Mouse (Mus musculus): Measurements from ENCODE around the gene Sphk1.

The Sphk1 gene

DNA sequence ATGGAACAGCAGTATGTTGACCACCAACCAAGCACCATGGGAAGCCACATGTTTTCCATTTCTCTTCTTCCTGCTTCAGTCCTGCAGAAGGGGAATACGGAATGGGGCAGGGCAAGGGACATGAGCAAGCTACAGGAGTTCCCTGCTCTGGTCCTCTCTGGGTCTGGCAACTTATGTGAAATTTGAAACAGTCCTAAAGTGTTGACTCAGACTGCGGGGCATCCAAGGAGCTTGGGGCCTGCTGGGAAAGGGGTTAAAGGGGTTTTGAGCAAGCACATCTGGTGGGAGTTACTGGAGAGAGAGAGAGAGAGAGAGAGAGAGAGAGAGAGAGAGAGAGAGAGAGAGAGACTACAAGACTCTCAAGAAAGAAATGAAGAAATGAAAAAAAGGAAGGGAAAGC is 22.0 kb upstream of the Sphk1 start:
- DNase-seq (ENCODE audit: low read depth), result no peak

DNA sequence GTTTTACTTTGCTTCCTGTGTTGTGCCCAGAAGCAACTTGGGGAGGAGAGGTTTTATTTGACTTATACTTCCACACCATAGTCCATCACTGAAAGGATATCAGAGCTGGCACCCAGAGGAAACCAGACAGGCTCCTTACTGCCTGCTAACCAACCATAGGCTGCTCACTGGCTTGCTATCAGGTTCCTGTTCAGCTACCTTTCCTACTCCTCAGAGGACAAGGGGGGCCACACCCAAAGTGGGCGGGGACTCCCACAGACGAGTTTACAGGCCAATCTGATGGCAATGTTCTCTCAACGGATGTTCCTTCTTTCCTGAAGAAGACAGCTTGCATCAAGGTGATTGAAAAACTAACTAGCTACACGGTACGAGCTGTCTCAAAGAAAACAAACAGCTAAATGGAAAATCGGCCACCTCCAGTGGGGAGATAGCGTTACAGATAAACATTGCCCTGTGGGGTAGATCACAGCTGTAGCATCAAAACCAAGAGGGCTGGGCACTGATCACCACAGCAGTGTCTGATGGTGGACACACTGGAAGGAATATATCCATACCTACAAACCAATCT is 19.3 kb upstream of the Sphk1 start:
- DNase-seq (ENCODE audit: low read depth), result no peak

DNA sequence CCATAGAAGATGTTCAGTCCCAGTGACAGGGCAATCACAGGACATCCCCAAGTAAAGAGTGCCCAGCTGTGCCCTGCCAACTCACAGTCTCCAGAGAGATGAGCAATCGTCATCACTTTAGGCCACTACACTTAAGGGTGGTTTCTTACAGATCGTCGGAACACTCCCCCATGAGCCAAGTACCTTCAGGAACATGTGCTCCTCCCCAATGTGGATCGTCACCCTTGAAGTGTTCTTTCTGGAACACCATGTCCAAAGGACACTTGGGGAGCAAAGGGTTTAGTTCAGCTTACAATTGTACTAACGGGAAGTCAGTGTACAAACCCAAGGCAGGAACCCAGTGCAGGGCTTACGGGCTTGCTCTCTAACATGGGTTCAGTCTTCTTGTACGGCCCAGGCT is 18.6 kb upstream of the Sphk1 start:
- DNase-seq (ENCODE audit: low read depth), result no peak

DNA sequence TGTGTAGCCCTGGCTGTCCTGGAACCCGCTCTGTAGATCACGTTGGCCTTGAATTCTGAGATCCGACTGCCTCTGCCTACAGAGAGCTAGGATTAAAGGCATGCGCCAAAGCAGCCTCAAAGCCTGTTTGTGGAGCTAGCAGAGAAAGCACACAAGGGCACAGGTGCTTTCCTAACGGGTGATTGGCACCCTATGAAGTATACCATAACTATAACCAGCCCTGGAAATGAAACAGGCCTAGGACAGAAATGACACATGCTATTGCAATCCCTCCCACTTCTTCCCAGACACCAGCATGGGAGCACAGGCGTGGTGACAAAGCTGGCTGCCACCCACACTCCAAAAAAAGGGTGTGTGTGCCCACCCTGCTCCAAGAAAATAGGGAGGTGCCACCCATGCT is 17.7 kb upstream of the Sphk1 start:
- no peak for DNase-seq (ENCODE audit: low read depth)

DNA sequence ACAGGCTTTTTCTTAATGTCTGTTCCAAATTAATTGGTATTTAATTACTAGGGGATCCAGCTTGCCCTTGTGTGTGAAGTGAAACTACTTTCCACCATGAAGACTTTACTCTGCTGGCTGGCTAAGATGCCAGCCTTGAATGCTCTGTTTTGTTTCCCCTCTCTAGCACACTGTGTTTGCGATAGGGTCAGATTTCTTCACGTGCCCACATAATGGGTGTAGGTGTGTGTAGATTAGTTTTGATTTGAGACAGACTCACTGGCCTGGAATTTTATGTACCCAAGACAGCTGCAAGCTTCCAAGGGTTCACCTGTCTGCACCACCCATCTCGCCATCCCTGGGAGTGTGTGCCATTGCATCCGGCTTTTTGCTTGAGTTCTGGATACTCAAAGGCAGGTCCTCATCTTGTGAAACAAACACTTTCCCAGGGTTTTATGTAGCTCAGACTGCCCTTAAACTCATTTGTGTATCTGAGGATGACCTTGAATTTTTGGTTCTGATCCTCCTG is 17.1 kb upstream of the Sphk1 start:
- DNase-seq (ENCODE audit: low read depth), result no peak

DNA sequence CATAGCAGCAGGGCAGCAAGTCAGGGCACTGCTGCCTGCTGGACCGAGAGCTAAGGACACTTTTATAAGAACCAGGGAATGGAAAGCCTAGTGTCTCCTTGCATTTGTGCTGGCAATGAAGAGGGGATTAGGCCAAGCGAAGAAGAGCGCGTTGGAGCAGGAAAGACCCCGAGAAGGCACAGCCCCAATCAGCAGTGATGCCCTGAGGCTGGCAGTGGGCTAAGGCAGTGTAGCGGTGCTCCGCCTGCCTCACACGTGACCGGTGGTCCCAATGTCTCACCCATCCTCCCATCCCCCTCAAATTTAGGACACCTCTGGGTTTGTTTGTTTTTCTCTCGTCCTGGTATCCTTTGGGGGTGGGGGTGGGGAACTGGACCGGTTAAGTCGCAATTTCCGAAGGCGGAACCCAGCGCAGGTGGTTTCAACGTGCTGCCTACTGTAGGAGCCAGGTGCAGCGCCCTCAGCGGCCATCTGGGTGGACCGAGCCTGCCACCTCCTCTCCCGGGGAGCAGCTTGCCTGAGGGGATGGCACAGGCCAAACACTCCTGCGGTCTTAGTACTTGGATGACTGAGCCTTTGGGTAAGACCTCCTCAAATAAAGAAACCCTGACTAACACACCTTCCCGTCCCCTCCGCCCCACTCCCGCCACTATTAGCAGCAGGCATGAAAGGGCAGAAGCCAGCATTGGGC is 15.2 kb upstream of the Sphk1 start:
- no peak for DNase-seq (ENCODE audit: low read depth)

DNA sequence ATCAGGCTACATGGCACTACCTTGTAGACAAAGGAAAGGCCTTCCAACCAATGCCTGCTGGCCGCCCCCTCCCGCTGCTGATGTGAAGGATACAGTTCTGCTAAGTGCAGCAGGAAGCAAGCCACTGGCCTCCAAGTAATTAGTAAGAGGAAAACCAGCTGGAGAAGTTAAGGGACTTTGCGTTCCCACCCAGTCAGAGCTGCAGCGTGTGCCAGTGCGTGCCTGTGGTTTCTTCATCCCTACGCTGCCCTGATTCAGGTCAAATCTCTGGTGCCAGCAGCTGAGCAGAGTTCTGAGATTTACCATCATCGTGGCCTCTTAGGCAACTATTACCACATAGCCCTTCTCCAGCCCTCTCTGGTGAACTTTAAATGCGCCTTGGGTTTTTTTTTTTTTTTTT is 12.2 kb upstream of the Sphk1 start:
- DNase-seq (ENCODE audit: low read depth), result no peak

DNA sequence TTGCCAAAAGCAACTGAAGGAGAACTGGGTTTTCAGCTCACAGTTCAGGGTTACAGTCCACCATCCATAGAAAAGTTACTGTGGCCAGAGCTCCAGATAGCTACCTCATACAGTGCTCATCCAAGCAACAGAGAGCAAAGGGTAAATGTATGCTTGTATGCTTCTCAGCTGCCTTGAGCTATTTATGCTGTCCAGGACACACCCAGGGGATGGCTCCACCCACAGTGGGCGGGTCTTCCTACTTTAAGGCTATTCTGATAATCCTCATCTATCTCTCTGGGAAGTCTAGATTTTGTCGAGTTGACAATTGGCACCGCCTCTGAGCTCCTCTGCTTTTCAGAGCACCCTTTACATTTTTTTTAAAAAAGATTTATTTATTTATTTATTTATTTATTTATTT is 9.6 kb upstream of the Sphk1 start:
- no peak for DNase-seq (ENCODE audit: low read depth)

DNA sequence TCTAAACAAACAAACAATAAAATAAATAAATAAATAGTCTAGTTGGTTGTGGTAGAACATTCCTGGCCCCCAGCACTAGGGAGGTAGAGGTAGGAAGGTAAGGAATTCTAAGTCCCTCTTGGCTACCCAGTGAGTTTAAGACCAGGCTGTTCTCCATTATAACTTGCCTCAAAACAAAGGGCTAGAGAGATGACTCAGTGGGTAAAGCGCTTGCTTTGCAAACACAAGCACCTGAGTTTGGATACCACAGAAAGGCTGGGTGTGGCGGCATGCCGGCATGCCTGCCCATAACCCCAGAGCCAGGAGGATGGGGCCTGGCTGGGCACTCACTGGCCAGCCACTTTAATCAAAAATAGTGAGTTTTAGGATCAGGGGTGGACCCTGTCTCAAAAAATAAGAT is 8.7 kb upstream of the Sphk1 start:
- no peak for DNase-seq (ENCODE audit: low read depth)

DNA sequence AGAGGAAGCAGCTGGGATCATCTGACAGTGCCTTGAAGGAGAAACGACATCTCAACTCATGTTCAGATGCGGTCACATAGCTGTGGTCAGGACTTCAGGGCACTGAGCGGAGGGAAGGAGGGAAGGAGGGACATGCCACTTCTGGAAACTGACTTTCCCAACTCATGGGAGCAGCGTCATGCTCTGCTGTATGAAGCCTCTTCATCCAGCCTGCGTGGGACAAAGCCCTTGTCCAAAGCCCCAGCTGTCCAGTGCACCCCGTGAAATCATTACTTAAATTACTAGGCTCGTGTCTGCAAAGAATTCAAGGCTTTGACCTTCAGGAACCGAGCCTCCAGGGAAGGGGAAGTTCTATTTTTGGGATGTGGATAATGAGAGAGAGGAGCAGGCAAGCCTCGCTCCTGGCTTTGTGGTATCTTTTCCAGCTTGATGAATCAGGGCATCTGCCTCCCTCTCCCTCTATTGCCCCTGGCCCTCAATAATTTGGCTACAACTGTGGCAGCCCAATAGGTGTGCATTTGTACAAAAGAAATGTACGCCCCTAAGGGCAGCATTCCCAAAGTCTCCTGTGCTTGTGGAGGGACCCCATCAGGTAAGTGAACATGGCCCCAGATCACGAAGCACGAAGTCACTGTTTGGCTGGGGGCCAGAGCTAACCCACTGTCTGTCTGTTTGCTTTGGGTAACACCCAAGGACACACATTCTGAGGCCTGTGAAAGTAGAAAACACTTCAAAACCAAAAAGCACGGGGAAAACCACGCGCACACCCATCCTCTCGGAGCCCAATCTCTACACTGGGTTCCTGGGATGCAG is 7.6 kb upstream of the Sphk1 start:
- DNase-seq (ENCODE audit: low read depth), result no peak

DNA sequence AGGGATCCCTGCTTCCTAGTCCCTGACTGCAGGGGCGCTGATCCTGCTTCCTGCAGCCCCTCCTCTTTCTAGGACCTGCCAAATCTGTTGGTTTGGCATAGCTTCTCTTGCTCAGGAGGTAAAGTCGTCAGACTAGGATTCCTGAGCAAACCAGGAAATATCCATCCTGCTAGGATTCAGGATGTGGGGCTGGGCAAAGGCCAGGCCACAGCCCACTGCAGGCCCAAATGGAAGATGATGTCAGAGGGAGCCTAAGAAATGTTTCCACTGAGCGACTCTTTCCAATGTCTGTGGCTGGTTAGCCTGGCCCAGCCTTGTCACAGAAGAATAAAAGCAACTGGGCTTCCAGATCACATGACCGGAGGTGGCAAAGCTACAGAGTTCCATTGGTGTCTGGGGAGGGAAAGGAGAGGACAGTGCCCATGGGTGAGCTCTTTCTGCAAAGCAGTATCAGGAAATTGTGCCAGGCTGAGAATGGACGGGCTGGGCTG is 7.0 kb upstream of the Sphk1 start:
- no peak for DNase-seq (ENCODE audit: low read depth)

DNA sequence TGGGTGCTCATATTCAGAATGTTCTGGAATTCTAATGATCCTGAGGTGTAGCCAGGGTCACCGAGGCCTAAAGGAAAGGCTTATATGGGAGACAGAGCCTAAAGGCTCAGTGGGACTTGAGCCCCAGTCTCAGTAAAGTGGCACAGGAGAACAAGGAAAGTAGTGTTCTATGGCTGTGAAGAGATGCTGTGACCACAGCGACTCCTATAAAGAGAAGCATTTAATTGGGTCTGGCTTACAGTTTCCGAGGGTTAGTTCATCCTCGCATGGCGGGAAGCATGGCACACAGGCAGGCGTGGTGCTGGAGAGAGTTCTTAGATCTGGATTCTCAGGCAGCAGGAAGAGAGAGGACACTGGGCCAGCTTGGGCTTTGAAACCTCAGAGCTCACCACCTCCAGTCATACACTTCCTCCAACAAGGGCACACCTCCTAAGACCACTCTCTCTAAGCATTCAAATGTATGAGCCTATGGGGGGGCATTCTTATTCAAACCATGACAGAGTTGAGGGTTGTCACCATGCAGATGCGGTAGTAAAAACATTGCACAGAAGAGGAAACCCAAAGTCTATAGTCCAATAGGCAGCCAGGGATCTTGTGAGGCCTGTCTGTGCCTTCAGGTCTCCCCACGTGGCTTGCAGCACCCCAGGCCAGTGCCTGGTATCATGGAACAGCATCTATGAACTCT is 1.9 kb upstream of the Sphk1 start:
- DNase-seq (ENCODE audit: low read depth), result no peak

DNA sequence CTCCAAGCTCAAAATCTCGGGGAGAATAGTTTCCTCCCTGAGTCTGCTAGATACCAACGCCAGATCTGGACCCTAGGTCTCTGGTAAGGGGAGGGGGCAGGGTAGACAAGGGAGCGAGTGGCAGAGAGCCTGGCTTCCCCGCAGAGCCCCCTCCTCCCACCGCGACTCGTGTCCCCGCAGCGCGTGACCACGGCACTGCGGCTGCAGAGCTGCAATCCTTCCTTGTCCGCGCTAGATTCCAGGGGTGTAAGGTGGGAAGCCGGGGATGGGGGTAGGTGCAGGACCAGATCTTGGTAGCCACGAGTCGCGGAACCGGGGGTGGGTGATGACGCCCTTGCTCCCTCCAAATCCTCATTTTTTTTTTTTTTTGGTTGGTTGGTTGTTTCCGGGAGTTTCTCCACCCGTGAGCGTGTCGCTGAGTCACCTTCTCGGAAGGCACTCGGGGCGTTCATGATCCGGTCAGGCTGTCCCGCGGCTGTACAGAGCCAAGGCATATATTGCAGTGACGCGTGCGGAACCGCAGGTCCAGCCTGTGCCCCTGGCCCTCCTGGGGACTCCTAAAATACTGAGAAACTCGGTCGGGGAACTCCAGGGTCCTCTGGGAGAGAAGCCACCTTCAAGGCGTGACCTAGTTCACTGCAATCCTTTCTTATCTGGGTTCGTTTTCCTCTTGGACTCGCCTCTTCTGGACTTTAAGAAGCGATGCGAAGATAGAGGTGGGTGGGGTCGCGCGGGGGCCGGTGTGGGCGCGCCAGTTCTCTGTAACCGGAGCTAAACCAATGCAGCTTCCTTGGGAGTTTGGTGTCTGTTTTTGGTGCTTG is 856 bp downstream of the Sphk1 start:
- no peak for DNase-seq (ENCODE audit: low read depth)

DNA sequence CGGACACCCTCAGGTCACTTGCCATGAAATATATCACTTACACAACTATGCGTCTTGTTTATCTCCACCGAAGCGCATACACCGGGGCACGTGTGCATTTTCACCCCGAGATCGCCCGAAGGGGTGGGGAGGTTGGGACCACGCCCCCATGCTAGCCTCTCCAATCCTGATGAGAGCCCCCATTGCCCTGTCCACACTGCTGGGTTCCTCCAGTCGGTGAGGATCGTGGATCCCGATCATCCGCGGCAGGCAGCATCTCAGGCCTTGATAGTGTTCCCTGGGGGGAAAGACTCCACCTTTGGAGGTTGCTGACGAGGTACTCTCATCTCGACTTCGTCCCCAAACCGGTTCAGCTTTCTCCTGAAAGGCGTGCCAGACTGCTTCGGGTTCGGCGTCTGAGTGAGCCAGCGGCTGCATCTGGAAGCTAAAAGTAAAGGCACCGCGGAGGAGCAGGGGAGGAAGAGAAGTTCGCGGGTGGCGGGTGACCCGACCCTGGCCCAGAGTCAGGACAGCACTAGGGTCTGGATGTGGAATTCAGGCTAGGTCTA is 1.6 kb downstream of the Sphk1 start:
- no peak for DNase-seq (ENCODE audit: low read depth)

DNA sequence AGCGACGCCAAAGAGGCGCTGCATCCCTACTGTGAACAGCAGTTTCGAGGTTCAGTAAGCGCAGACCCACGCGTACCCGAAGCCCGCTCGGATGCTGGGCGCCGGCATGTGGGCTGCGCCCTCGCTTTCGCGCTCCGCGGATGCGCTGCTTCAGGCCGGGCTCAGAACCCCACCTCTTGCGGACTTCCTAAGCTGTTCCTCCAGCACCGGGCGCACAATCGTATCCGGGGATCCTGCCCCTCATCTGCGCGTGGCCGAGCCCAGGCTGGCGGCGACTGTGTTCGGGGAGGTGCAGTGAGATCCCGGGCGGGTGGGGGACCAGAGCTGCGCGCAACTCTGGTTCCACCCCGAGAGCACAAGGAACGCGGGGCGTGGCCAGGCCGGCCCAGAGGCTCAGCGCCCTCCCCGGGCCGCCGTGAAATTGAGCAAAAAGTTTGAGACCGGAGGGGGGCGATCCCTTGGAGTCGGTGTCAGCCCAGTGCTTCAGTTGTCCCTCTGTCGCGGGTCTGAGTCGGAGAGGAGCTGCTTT is 2.1 kb downstream of the Sphk1 start:
- DNase-seq (ENCODE audit: low read depth), result no peak

DNA sequence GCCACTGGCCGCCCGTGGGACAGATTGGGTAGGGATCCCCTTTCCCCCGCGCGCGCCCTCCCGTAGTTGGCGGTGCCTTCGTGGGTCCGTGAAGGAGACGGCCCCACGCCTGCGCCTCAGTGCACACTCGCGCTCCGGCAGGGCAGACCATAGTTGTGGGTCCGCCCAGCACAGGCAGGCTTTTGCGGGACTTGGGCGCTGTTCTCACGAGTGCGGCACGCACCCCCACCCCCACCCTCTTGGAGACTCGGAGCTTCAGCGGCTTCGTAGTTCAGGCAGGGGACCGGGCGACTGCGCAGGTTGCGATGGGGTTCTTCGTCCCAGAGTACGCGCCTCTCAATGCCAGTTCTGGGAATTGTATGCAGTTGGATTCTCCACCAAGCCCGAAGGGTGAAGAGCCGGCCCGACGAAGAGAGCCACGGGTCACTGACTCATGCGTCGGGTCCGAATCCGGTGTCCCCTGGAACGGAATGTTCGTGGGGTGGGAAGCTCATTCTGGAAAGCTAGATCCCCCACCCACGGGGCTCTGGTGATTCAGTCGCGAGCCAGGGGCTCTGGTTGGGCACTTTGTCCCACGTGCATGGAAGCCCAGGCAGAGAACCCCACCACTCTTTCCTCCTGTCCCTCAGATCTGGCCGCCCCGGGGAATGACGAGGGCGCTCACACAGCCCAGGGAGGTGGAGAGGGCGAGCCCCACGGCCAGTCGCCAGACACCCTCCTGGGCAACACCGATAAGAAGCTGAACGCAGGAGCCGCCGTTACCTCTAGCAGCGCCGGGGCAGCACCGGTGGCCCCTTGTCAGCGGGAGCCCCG is 2.8 kb downstream of the Sphk1 start:
- DNase-seq (ENCODE audit: low read depth), result no peak

DNA sequence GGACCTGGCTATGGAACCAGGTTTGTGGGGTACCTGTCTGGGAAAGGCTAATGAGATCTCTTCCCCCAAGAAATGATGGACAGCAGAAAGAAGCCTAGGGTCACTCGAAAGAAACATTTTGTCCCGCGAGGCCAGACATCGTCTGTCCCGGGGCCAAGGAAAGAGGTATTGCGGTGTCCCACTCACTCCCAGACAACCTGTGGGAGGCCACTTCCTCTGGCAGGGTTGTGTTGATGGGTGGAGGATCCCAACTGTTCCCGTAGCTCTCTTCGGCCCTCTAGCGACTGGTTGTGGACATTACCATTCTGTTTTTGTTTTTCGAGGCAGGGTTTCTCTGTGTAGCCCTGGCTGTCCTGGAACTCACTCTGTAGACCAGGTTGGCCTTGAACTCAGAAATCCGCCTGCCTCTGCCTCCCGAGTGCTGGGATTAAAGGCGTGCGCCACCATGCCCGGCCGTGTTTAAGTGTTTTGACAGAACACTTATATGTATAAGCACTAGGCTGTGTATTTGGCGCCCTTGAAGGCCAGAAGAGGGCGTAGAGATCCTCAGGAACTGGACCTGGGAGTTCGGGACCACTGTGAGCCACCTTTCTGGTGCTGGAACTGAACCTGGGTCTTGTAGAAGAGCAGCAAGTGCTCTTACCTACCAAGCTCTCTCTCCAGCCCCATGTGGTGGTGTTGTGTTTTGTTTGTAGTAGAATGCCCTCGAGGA is 3.6 kb downstream of the Sphk1 start:
- DNase-seq (ENCODE audit: low read depth), result peak; percentile 76

DNA sequence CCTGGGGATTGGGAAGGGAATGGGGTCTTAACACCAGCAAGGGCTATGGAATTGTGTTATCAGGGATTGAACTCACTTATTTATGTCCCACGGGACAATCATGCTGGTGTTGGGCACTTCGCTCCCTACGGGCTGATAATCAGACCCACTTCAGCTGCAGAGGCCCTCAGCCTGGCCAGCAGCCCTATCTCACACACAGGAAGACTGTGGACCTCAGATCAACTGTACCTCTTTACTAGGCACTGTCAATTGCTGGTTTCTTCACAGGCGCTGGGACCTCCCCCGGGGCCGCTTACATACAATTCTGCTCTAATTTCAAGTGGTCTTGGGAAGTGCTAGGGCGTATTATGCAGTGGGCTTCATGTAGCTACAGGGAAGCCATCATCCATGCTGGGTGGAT is 6.0 kb downstream of the Sphk1 start:
- DNase-seq (ENCODE audit: low read depth), result no peak

DNA sequence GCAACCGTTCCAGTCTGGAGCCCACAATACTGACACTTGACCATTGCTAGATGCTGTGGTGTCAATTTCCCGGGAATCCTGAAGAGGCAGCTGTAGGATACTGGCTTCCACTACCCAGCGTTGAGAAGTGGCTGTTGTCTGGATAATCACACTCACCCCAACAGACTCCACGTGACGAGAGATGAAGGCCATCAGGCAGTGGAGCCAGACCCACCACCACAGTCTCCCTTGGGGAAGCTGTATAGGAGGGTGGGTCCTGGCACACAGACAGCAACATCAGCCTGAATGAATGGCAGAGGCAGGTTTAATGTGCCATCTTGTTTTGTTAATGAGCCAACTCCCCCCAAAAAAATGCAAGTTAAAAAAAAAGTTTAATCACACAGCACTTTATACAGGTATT is 6.7 kb downstream of the Sphk1 start:
- no peak for DNase-seq (ENCODE audit: low read depth)
